Mouse (Mus musculus) G1E (cell line): ENCODE data around the gene Tbx21.

ENCODE experiments used
- CTCF ChIP-seq: IDR thresholded peaks from 2 replicates; pipeline ENCODE4 v1.5.1; 2012; ENCODE audit warnings: low read depth, low read length, inconsistent platforms, mixed read lengths
- GATA1 ChIP-seq: IDR thresholded peaks from 2 replicates; pipeline ENCODE4 v1.6.1; 2012; ENCODE audit warnings: borderline replicate concordance, low read length, inconsistent platforms, mixed read lengths

DNA sequence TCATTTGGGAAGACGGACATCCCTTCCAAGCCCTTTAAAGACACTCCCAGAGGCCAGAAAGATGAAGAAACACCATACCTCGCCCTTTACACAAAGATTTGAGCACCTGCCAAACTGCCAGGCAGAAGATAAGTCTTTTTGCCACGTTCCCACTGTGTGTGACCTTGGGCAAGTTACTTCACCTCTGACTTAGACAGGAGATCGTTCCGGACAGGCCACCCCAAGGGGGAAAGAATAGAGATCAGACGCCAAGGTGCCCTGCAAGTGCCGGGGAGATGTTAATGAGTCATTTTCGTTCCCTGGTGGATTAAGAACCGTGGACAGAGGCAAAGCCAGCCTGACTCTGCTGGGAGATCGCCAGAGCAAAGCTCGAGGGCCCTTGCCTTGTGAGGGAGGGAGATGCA lies 36.9 kb upstream of the Tbx21 start:
- TF ChIP-seq CTCF (no peak), GATA1 (no peak)
